Mouse (Mus musculus): ENCODE results near the gene Rflnb.

DNA sequence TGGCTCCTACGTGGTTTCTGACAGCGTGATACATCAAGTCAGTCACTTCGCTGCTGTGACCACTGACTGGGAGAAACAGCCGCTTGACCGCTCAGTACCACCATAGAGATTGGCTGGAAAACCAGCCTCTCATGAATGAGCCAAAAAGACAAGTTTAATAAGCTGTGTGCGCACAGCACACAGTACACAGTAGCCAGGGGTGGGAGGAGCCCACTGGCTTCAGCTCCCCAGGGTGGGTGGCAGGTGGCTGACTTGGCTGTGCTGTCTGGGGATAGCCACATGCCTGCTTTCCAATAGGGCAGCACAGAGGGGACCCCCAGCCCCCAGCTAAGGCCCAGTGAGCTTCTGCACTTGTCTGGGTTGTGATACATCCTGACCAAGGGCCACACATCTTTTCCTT lies 16.9 kb upstream of the Rflnb start:
- TF ChIP-seq CTCF (IDR thresholded peaks at IDR 0.05): no peak
- TF ChIP-seq POLR2A (IDR thresholded peaks at IDR 0.05; ENCODE audit: insufficient read depth, low read depth, low read length): no peak
